Mouse (Mus musculus) cerebellum, adult (tissue): ENCODE results near the gene Atp8b4.

Experiments
- ATAC-seq: cut with Nextera tagmentation; 2 replicates; pipeline ENCODE4 v1.9.2; 2017; ENCODE audit warnings: mild to moderate bottlenecking, moderate library complexity, mixed read lengths; ENCODE audit not compliant: insufficient number of reproducible peaks, low FRiP score, low TSS enrichment

Gene Atp8b4

GRCm38 (mm10) chr2:126371634-126372033 lies 128.8 kb downstream of the Atp8b4 start:
- ATAC-seq, result no peak

GRCm38 (mm10) chr2:126369815-126370214 lies 130.7 kb downstream of the Atp8b4 start:
- ATAC-seq, result no peak

GRCm38 (mm10) chr2:126363745-126364725 lies 136.4 kb downstream of the Atp8b4 start:
- ATAC-seq, result no peak

- ATAC-seq, result peak; percentile 49; the same call in 1 of the 2 replicates
These were observed 137.3 kb downstream of the Atp8b4 start for GRCm38 (mm10) chr2:126363050-126363744.

- ATAC-seq, result no peak
These were observed 139.2 kb downstream of the Atp8b4 start for GRCm38 (mm10) chr2:126361131-126361810.

- ATAC-seq, result no peak
These were observed 139.8 kb downstream of the Atp8b4 start for GRCm38 (mm10) chr2:126360688-126361087.

- no peak for ATAC-seq
These were observed 140.5 kb downstream of the Atp8b4 start for GRCm38 (mm10) chr2:126359965-126360364.

- ATAC-seq, result no peak
These were observed 141.2 kb downstream of the Atp8b4 start for GRCm38 (mm10) chr2:126359278-126359677.

GRCm38 (mm10) chr2:126358741-126359140 lies 141.7 kb downstream of the Atp8b4 start:
- ATAC-seq, result no peak

GRCm38 (mm10) chr2:126355259-126355658 lies 145.2 kb downstream of the Atp8b4 start:
- ATAC-seq, result no peak

- no peak for ATAC-seq
These were observed 148.7 kb downstream of the Atp8b4 start for GRCm38 (mm10) chr2:126351811-126352210.

GRCm38 (mm10) chr2:126343026-126343593 lies 157.4 kb downstream of the Atp8b4 start:
- no peak for ATAC-seq

GRCm38 (mm10) chr2:126341521-126341920 lies 159.0 kb downstream of the Atp8b4 start:
- no peak for ATAC-seq

GRCm38 (mm10) chr2:126340201-126340600 lies 160.3 kb downstream of the Atp8b4 start:
- no peak for ATAC-seq

GRCm38 (mm10) chr2:126339516-126339915 lies 161.0 kb downstream of the Atp8b4 start:
- no peak for ATAC-seq

- no peak for ATAC-seq
These were observed 163.3 kb downstream of the Atp8b4 start for GRCm38 (mm10) chr2:126337143-126337542.

- ATAC-seq, result no peak
These were observed 168.7 kb downstream of the Atp8b4 start for GRCm38 (mm10) chr2:126331794-126332193.

GRCm38 (mm10) chr2:126323206-126323605 lies 177.3 kb downstream of the Atp8b4 start:
- ATAC-seq, result no peak

- ATAC-seq, result no peak
These were observed 177.8 kb downstream of the Atp8b4 start for GRCm38 (mm10) chr2:126322631-126323031.

GRCm38 (mm10) chr2:126318071-126318470 lies 182.4 kb downstream of the Atp8b4 start:
- ATAC-seq, result no peak
